Mouse (Mus musculus) heart, postnatal 14 days (tissue): ENCODE results near the gene Fry. TPM values are rescaled to one million over a fixed set of nuclear protein-coding genes. Genes with fewer than 3 reads are reported as not detected.

Experiments used
- DNase-seq, 2 experiments: peaks; one replicate each; pipeline ENCODE4 v3.0.0; 2021 to 2022
- intact Hi-C: fragments of 180-260 bp; cut with DNase I; formaldehyde crosslinking; loops from one replicate; pipeline ENCODE4 v1.15.1; 2025
- total RNA-seq, 2 experiments: library from RNA; stranded (reverse); gene quantifications; 2 replicates each; pipeline ENCODE4 v1.2.3; 2021

The Fry gene
- total RNA-seq, 2 experiments from 2014 or later = 150 to 174 TPM

DNA sequence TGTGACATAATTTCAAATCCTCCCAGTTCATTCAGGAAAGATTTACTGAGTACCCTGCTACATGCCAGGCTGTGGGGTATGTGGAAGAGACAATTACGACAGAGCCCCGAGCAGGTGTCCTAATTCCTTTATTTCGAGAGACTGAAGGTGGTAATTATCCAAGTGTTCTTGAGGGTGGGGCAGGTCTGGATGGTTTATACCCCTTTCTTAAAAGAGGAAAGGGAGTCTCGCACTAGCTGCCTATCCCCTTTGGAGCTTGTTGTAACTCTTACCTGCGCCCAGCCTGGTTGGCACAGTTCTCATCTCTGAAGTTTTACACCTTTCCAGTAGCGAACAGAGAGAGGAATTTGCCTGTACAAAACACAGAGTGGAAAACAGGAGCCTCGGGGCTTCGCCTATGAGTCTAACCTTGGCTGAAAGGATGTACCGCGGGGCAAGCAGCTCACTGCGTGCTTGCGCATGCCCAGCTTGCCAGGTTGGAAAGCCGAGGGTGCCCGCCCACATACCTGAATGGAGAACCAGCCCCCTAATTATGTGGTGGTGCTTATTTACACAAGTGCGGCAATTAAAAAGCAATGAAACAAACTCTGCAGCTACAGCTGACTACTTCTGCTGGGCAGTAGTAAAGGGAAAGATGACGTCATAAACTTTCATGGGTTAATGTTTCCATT is 143.7 kb downstream of the Fry start:
- DNase-seq = no peak
- intact Hi-C loops = no loop called here

DNA sequence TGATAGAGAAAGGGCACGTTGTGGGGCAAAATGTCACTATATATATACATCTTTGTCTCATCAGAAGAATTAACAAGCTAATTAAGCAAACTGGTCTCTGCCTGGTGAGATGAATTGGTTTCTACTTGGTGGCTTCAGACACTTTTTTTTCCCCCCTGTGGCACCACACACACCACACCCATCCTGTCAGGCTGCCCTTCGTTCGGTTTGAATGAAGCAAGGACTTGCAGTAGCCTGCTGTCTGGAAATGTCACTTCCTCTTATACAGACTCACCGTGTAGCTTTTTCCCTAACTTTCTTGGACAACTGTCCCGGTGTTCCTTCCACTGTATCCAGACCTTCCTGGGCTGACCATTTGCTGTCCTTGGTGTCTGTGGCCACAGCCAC is 144.3 kb downstream of the Fry start:
- intact Hi-C loops = no loop called here
- DNase-seq = no peak

- intact Hi-C loops = no loop called here
- peak; percentile 44 to 54 for DNase-seq
These were observed 144.7 kb downstream of the Fry start for GRCm38 (mm10) chr5:150263162-150263561.

DNA sequence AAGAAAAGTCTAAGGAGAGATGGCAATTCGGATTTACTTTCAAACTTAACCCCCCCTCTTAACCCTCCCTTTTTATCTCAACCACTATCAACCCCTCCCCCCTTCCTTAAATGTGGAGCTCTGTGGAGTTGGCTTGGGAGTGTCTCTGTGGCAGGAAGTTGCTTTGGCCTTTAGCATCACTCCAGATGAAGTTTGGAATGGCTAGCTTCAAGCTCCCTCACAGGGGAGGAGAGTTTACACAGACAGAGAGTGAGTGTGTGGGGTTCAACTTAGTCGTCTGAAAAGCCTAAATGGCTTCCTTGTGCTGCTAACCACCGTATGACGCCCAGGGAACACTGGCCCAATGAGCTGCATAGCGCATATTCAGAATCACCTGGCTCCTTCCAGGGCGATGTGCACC is 145.2 kb downstream of the Fry start:
- intact Hi-C loops = no loop called here

DNA sequence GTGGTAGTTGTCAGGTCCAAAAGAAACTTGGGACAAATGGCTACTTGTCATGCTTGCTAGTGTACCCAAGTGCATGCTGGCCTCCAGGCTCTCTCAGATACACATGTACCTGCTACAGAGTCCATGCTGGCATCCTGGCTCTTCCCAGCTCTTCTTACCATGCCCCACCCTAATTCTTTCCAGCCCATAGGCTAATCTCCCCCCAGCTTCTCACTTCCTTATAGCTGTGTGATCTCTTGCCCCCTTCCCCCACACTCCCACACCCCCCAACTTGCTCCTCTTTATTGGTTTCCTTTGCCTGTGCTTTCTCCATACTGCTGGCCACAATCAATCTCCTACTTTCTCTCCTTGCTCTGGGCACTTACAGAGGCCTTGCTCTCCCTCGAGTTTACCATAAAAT is 146.6 kb downstream of the Fry start:
- intact Hi-C loops = no loop called here
- DNase-seq = no peak

More for the DNA sequence above, 145.2 kb downstream of the Fry start:
- no peak for DNase-seq

DNA sequence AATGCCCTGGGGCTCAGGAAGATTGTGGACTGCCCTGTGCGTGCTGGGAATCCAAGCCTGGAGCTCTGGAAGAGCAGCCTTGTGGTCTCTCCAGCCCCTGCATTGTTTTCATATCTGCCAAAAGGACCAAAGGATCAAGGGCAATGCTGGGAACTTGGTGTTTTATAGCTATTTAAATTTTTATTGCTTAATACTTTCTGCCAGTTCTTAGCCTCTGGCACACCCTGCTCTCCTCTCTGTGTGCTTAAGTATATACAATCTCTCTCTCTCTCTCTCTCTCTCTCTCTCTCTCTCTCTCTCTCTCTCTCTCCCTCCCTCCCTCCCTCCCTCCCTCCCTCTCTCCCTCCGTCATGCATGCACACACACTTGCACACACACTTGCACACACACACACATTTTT is 147.5 kb downstream of the Fry start:
- no peak for DNase-seq
- intact Hi-C loops = no loop called here

DNA sequence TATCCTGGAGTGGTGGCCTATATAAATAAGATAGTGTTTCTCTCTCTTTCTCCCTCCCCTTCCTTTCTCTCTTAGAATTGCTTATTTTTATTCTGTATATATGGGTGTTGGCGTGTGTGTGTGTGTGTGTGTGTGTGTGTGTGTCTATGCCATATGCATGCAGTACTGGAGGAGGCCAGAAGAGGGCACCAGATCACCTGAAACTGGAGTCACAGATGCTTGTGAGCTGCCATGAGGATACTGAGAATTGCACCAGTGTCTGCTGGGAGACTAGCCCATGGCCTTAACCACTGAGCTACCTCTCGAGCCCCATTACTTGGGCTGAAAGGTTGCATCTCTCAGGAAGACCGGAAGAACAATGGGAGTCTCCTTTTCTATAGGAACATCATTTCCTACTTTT is 149.8 kb downstream of the Fry start:
- intact Hi-C loops = no loop called here
- no peak for DNase-seq

GRCm38 (mm10) chr5:150270468-150270867 is 152.0 kb downstream of the Fry start:
- intact Hi-C loops = no loop called here
- no peak for DNase-seq

- intact Hi-C loops = no loop called here
- no peak for DNase-seq
These were observed 153.7 kb downstream of the Fry start for GRCm38 (mm10) chr5:150272173-150272572.

DNA sequence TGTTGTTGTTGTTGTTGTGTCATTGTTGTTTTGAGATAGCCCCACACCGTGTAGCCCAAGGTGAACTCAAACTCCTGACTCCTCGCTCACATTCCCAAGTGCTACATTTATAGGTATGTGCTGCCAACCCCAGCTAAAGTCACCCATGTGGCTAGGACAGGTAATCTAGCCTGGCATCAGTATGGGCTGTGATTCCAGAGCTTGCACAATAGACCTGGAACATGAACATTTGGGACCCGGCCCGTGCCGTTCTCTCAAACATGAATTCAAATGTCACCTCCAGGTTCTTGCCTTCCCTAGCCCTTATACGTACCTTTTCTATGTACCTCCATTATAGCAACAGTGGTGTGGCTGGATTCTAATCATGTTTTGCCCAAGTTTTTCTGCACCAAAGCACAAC is 156.9 kb downstream of the Fry start:
- DNase-seq = no peak
- intact Hi-C loops = no loop called here

DNA sequence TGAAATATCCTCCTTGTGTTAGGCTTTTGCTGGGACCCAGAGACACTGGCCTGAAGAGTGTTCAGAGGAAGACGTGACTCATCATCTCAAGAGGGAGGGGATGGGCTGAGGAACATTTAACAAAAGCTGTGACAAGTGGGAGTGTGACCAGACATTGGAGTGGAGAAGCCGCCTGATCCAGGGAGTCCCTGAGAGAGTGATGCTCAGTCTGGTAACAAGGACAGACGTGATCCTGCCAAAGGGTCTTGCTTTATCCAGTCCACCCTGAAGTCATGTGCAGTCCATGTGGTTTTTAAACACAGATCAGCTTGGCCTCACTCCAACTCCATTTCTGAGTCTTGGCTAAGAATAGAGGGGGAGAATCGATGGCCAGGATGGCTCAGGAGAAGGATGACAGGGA is 158.2 kb downstream of the Fry start:
- peak; percentile 16 to 33 for DNase-seq
- intact Hi-C loops = no loop called here

GRCm38 (mm10) chr5:150279387-150279786 is 160.9 kb downstream of the Fry start:
- DNase-seq = no peak
- intact Hi-C loops = no loop called here

GRCm38 (mm10) chr5:150281084-150281483 is 162.6 kb downstream of the Fry start:
- intact Hi-C loops = no loop called here
- DNase-seq = no peak

GRCm38 (mm10) chr5:150282091-150282490 is 163.6 kb downstream of the Fry start:
- DNase-seq = no peak

GRCm38 (mm10) chr5:150287949-150288348 is 169.5 kb downstream of the Fry start:
- DNase-seq = no peak
- intact Hi-C loops = no loop called here

More at GRCm38 (mm10) chr5:150282091-150282490, 163.6 kb downstream of the Fry start:
- intact Hi-C loops = no loop called here

GRCm38 (mm10) chr5:150289611-150290010 is 171.2 kb downstream of the Fry start:
- DNase-seq = peak; percentile 26 to 37
- intact Hi-C loops = no loop called here

GRCm38 (mm10) chr5:150290494-150291199 is 172.2 kb downstream of the Fry start:
- DNase-seq = no peak
- intact Hi-C loops = no loop called here

- intact Hi-C loops = no loop called here
- no peak for DNase-seq
These were observed 172.8 kb downstream of the Fry start for GRCm38 (mm10) chr5:150291216-150291615.

- intact Hi-C loops = no loop called here
- DNase-seq = no peak
These were observed 173.7 kb downstream of the Fry start for GRCm38 (mm10) chr5:150292186-150292585.

DNA sequence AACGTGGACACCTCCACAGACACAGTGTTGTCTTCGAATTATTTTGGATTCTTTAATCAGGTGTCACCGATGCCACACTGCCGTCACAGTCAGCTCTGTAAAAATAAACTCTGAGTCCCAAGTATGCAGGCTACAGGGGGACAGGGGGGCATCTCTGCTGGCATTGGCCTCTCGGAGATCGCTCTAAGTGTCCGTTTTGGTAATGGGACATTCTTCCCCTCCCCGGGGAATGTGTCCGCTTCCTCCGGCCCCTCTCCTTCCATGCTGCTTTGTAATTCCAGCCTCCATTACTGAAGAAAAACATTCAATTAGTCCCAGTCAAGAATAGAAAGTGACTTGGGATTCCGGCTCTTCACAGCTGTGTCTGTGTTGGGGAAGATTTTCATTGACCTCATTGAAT is 175.9 kb downstream of the Fry start:
- intact Hi-C loops = no loop called here
- DNase-seq = peak; percentile 12 to 42

DNA sequence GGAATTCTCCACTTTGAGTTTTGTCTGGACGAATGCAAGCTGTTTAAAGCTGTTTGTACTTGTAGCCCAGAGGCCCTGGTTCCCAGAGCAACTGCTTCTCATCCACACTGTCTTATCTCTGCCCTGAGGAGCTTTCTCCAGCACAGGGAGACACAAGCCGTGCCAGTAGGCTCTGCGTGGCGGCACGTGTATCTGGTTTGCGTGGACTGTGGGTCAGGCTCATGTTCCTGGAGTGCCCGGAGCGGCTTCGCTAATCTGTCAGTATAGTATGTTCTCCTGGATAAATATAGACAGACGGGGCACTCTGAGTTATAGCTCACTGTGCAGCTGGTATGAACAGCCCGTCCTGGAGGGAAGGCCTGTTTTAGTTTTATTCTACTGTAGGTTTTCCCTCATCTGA is 176.7 kb downstream of the Fry start:
- intact Hi-C loops = loop anchor here (5.0 kb wide), 1 partner anchor 42 kb away; no protein-coding TSS in a partner anchor
- DNase-seq = peak; percentile 58 to 59

GRCm38 (mm10) chr5:150298969-150299368 is 180.5 kb downstream of the Fry start:
- no peak for DNase-seq
- intact Hi-C loops = loop anchor here (5.0 kb wide), 1 partner anchor 38 kb away; no protein-coding TSS in a partner anchor
